Mouse (Mus musculus) forebrain, embryonic 15.5 days (tissue): ENCODE data around the gene Abhd14a. TPM values are rescaled to one million over a fixed set of nuclear protein-coding genes. Genes with fewer than 3 reads are reported as not detected.
"Not testable (repeated sequence)": the region's sequence is repeated elsewhere in the genome, so short reads cannot be mapped to it uniquely, and the experiment has no call there.

ENCODE experiments used
- ATAC-seq: fragments of 200-750 bp; cut with Nextera tagmentation; replicated peaks from 2 replicates; pipeline ENCODE4 v1.8.0; 2017; ENCODE audit warnings: mild to moderate bottlenecking, moderate TSS enrichment, moderate library complexity
- H3K27ac ChIP-seq: fragments of 300-500 bp; sonication (generic); replicated peaks from 2 replicates; pipeline ENCODE4 v1.5.1; 2015; ENCODE audit warnings: mild to moderate bottlenecking, inconsistent platforms
- H3K27me3 ChIP-seq: fragments of 300-500 bp; sonication (generic); 2 replicates; pipeline ENCODE4 v1.6.1; 2015; ENCODE audit warnings: inconsistent platforms
- H3K36me3 ChIP-seq: fragments of 300-500 bp; sonication (generic); 2 replicates; pipeline ENCODE4 v1.6.1; 2015; ENCODE audit warnings: mild to moderate bottlenecking, inconsistent platforms
- H3K4me1 ChIP-seq: fragments of 300-500 bp; sonication (generic); 2 replicates; pipeline ENCODE4 v1.6.1; 2015; ENCODE audit warnings: inconsistent platforms
- H3K4me2 ChIP-seq: fragments of 300-500 bp; sonication (generic); replicated peaks from 2 replicates; pipeline ENCODE4 v1.6.1; 2015; ENCODE audit warnings: mild to moderate bottlenecking, inconsistent platforms
- H3K4me3 ChIP-seq: fragments of 300-500 bp; sonication (generic); 2 replicates; pipeline ENCODE4 v1.5.1; 2015; ENCODE audit warnings: mild to moderate bottlenecking, inconsistent platforms
- H3K9ac ChIP-seq: fragments of 300-500 bp; sonication (generic); replicated peaks from 2 replicates; pipeline ENCODE4 v1.6.1; 2015; ENCODE audit warnings: mild to moderate bottlenecking, inconsistent platforms
- H3K9me3 ChIP-seq: fragments of 300-500 bp; sonication (generic); 2 replicates; pipeline ENCODE4 v1.6.1; 2016; ENCODE audit warnings: inconsistent platforms
- WGBS: fragments of 180-500 bp; shearing (Covaris S2); methylation state at CpG from one replicate; pipeline ENCODE4 v1.1.7; 2015; ENCODE audit warnings: mixed read lengths; 5-methylcytosine and 5-hydroxymethylcytosine counted together
- polyA plus RNA-seq: library from polyadenylated mRNA; unstranded; fragments of >200 nt; fragmentation: Nextera tagmentation; extraction: Ambion mirVana; gene quantifications from 2 replicates; pipeline ENCODE4 v1.2.1, GENCODE M21; 2015

The Abhd14a gene
- 64.8 and 68.5 TPM in 2 replicates for polyA plus RNA-seq

GRCm38 (mm10) chr9:106447348-106447747, at the start of gene Abhd14a, which contains the start of gene Abhd14b:
Abhd14a (minus strand) TSS chr9:106447678.
Abhd14b (plus strand) TSS chr9:106447459.
- ATAC-seq = peak; percentile 85
- peaks cover 38% of the 10 kb centered on the region for H3K4me1 ChIP-seq
- peak within 1 kb of the TSS; percentile 54 for H3K27ac ChIP-seq
- H3K36me3 ChIP-seq = no peaks in the 10 kb centered on the region
- peak within 1 kb of the TSS; percentile 68 for H3K4me2 ChIP-seq
- 0% methylated on average over 24 of the region's 24 CpGs for WGBS
- H3K9me3 ChIP-seq = no peaks in the 10 kb centered on the region
- peak within 1 kb of the TSS; percentile 47 for H3K4me3 ChIP-seq
- H3K9ac ChIP-seq = peak within 1 kb of the TSS; percentile 56
- H3K27me3 ChIP-seq = no peaks in the 10 kb centered on the region

GRCm38 (mm10) chr9:106487602-106488001, 40.1 kb upstream of the Abhd14a start:
- H3K27me3 ChIP-seq, H3K9me3 ChIP-seq, H3K27ac ChIP-seq, H3K4me3 ChIP-seq, ATAC-seq, H3K4me1 ChIP-seq, H3K9ac ChIP-seq, H3K4me2 ChIP-seq: not testable (repeated sequence)
- peaks cover 27% of the 10 kb centered on the region for H3K36me3 ChIP-seq
- WGBS = 91% methylated on average over 6 of the region's 6 CpGs

- Histone ChIP-seq H3K9me3 (no peaks in the 10 kb centered on the region), H3K4me1 (no peaks in the 10 kb centered on the region), H3K9ac (no peak overlapping the region), H3K27ac (no peak overlapping the region), H3K4me3 (no peak overlapping the region), H3K36me3 (peaks cover 27% of the 10 kb centered on the region), H3K4me2 (no peak overlapping the region), H3K27me3 (no peaks in the 10 kb centered on the region)
- WGBS = 73% methylated on average over 10 of the region's 10 CpGs
- ATAC-seq = no peak
Observed at GRCm38 (mm10) chr9:106485076-106485475, 37.6 kb upstream of the Abhd14a start.

GRCm38 (mm10) chr9:106483606-106484005, 36.1 kb upstream of the Abhd14a start:
- H3K9ac ChIP-seq = no peak overlapping the region
- no peak overlapping the region for H3K4me3 ChIP-seq
- H3K27me3 ChIP-seq = no peaks in the 10 kb centered on the region
- WGBS = 94% methylated on average over 17 of the region's 17 CpGs
- no peak overlapping the region for H3K27ac ChIP-seq
- H3K4me1 ChIP-seq = peaks cover 3% of the 10 kb centered on the region; the same call in 1 of the 2 replicates
- H3K36me3 ChIP-seq = peaks cover 27% of the 10 kb centered on the region
- no peaks in the 10 kb centered on the region for H3K9me3 ChIP-seq
- ATAC-seq = no peak
- no peak overlapping the region for H3K4me2 ChIP-seq

GRCm38 (mm10) chr9:106483136-106483535, 35.7 kb upstream of the Abhd14a start:
- no peak overlapping the region for H3K27ac ChIP-seq
- no peak overlapping the region for H3K9ac ChIP-seq
- H3K4me2 ChIP-seq = no peak overlapping the region
- peaks cover 27% of the 10 kb centered on the region for H3K36me3 ChIP-seq
- peaks cover 8% of the 10 kb centered on the region for H3K4me1 ChIP-seq
- no peaks in the 10 kb centered on the region for H3K9me3 ChIP-seq
- ATAC-seq = no peak
- no peaks in the 10 kb centered on the region for H3K27me3 ChIP-seq
- no peak overlapping the region for H3K4me3 ChIP-seq
- WGBS = 95% methylated on average over 10 of the region's 10 CpGs

- Histone ChIP-seq H3K27ac (no peak overlapping the region), H3K4me3 (no peak overlapping the region), H3K27me3 (no peaks in the 10 kb centered on the region), H3K9me3 (no peaks in the 10 kb centered on the region), H3K36me3 (peaks cover 27% of the 10 kb centered on the region), H3K4me1 (peaks cover 13% of the 10 kb centered on the region), H3K4me2 (no peak overlapping the region), H3K9ac (no peak overlapping the region)
- WGBS = 89% methylated on average over 17 of the region's 17 CpGs
- ATAC-seq = no peak
Observed at GRCm38 (mm10) chr9:106482578-106483115, 35.2 kb upstream of the Abhd14a start.

GRCm38 (mm10) chr9:106481676-106482075, 34.2 kb upstream of the Abhd14a start:
- ATAC-seq = no peak

GRCm38 (mm10) chr9:106481075-106481474, 33.6 kb upstream of the Abhd14a start:
- H3K27ac ChIP-seq = no peak overlapping the region
- no peak overlapping the region for H3K4me2 ChIP-seq
- WGBS = 95% methylated on average over 15 of the region's 15 CpGs
- H3K9ac ChIP-seq = no peak overlapping the region
- H3K36me3 ChIP-seq = peaks cover 24% of the 10 kb centered on the region
- ATAC-seq = no peak
- no peak overlapping the region for H3K4me3 ChIP-seq
- H3K27me3 ChIP-seq = no peaks in the 10 kb centered on the region
- no peaks in the 10 kb centered on the region for H3K9me3 ChIP-seq
- H3K4me1 ChIP-seq = peaks cover 22% of the 10 kb centered on the region

More at GRCm38 (mm10) chr9:106481676-106482075, 34.2 kb upstream of the Abhd14a start:
- peaks cover 27% of the 10 kb centered on the region for H3K36me3 ChIP-seq
- no peaks in the 10 kb centered on the region for H3K27me3 ChIP-seq
- peaks cover 16% of the 10 kb centered on the region for H3K4me1 ChIP-seq
- H3K9ac ChIP-seq = no peak overlapping the region
- no peak overlapping the region for H3K4me2 ChIP-seq
- 92% methylated on average over 13 of the region's 13 CpGs for WGBS
- no peak overlapping the region for H3K4me3 ChIP-seq
- no peak overlapping the region for H3K27ac ChIP-seq
- H3K9me3 ChIP-seq = no peaks in the 10 kb centered on the region

GRCm38 (mm10) chr9:106480541-106480940, 33.1 kb upstream of the Abhd14a start:
- H3K9ac ChIP-seq = no peak overlapping the region
- no peak overlapping the region for H3K4me2 ChIP-seq
- peaks cover 24% of the 10 kb centered on the region for H3K36me3 ChIP-seq
- no peak overlapping the region for H3K4me3 ChIP-seq
- no peak overlapping the region for H3K27ac ChIP-seq
- no peaks in the 10 kb centered on the region for H3K9me3 ChIP-seq
- peaks cover 23% of the 10 kb centered on the region for H3K4me1 ChIP-seq
- H3K27me3 ChIP-seq = no peaks in the 10 kb centered on the region
- no peak for ATAC-seq
- 97% methylated on average over 7 of the region's 7 CpGs for WGBS

- peak overlapping the region; percentile 50 for H3K9ac ChIP-seq
- H3K27me3 ChIP-seq = no peaks in the 10 kb centered on the region
- ATAC-seq = no peak
Observed at GRCm38 (mm10) chr9:106478101-106478500, 30.6 kb upstream of the Abhd14a start.

GRCm38 (mm10) chr9:106477649-106478048, 30.2 kb upstream of the Abhd14a start:
- Histone ChIP-seq H3K27ac (no peak overlapping the region), H3K36me3 (peaks cover under 1% of the 10 kb centered on the region; the same call in 1 of the 2 replicates)
- 4% methylated on average over 16 of the region's 16 CpGs for WGBS

More at GRCm38 (mm10) chr9:106478101-106478500, 30.6 kb upstream of the Abhd14a start:
- Histone ChIP-seq H3K4me3 (peak overlapping the region; percentile 67), H3K27ac (no peak overlapping the region), H3K4me2 (peak overlapping the region; percentile 79), H3K9me3 (no peaks in the 10 kb centered on the region), H3K36me3 (peaks cover 5% of the 10 kb centered on the region), H3K4me1 (peaks cover 32% of the 10 kb centered on the region)
- WGBS = 84% methylated on average over 9 of the region's 9 CpGs

GRCm38 (mm10) chr9:106476924-106477484, 29.5 kb upstream of the Abhd14a start, which contains the start of gene Parp3:
Parp3 (minus strand) TSS chr9:106476949.
- Histone ChIP-seq H3K27ac (peak within 1 kb of the TSS; percentile 40; the same call in 1 of the 2 replicates), H3K4me2 (peak within 1 kb of the TSS; percentile 79), H3K4me1 (peaks cover 32% of the 10 kb centered on the region), H3K4me3 (peak within 1 kb of the TSS; percentile 67), H3K36me3 (no peaks in the 10 kb centered on the region; the same call in 1 of the 2 replicates), H3K9me3 (no peaks in the 10 kb centered on the region), H3K27me3 (no peaks in the 10 kb centered on the region), H3K9ac (peak within 1 kb of the TSS; percentile 50)
- WGBS = under 1% methylated on average over 41 of the region's 41 CpGs
- ATAC-seq = peak; percentile 98

More at GRCm38 (mm10) chr9:106477649-106478048, 30.2 kb upstream of the Abhd14a start:
- H3K4me2 ChIP-seq = peak overlapping the region; percentile 79
- no peaks in the 10 kb centered on the region for H3K9me3 ChIP-seq
- no peaks in the 10 kb centered on the region for H3K27me3 ChIP-seq
- peak overlapping the region; percentile 67 for H3K4me3 ChIP-seq
- ATAC-seq = no peak
- peak overlapping the region; percentile 50 for H3K9ac ChIP-seq
- H3K4me1 ChIP-seq = peaks cover 32% of the 10 kb centered on the region
